Mouse (Mus musculus) forebrain, embryonic 11.5 days (tissue): ENCODE measurements around the gene Arl2bp. TPM values are rescaled to one million over a fixed set of nuclear protein-coding genes. Genes with fewer than 3 reads are reported as not detected.

ENCODE experiments used
- ATAC-seq: fragments of 200-750 bp; cut with Nextera tagmentation; replicated peaks from 2 replicates; pipeline ENCODE4 v1.8.0; 2017; ENCODE audit warnings: moderate TSS enrichment; ENCODE audit not compliant: low FRiP score
- DNase-seq: peaks from one replicate; pipeline ENCODE4 v3.0.0-alpha.2; 2017; ENCODE audit warnings: low spot score
- H3K27ac ChIP-seq: fragments of 300-500 bp; sonication (generic); 2 replicates; pipeline ENCODE4 v1.5.1; 2014; ENCODE audit warnings: low read depth, low read length
- H3K27me3 ChIP-seq: fragments of 300-500 bp; sonication (generic); 2 replicates; pipeline ENCODE4 v1.6.1; 2014; ENCODE audit warnings: mild to moderate bottlenecking, low read length, mixed read lengths; ENCODE audit not compliant: control insufficient read depth, insufficient read depth
- H3K36me3 ChIP-seq: fragments of 300-500 bp; sonication (generic); 2 replicates; pipeline ENCODE4 v1.6.1; 2014; ENCODE audit warnings: mild to moderate bottlenecking, low read length, moderate library complexity, mixed read lengths; ENCODE audit not compliant: control insufficient read depth, insufficient read depth
- H3K4me1 ChIP-seq: fragments of 300-500 bp; sonication (generic); replicated peaks from 2 replicates; pipeline ENCODE4 v1.6.1; 2014; ENCODE audit warnings: low read length, mixed read lengths; ENCODE audit not compliant: control insufficient read depth, insufficient read depth
- H3K4me2 ChIP-seq: fragments of 300-500 bp; sonication (generic); 2 replicates; pipeline ENCODE4 v1.6.1; 2014; ENCODE audit warnings: low read depth, mild to moderate bottlenecking, low read length, moderate library complexity, mixed read lengths; ENCODE audit not compliant: severe bottlenecking
- H3K4me3 ChIP-seq: fragments of 300-500 bp; sonication (generic); 2 replicates; pipeline ENCODE4 v1.5.1; 2014; ENCODE audit warnings: low read depth, low read length
- H3K9ac ChIP-seq: fragments of 300-500 bp; sonication (generic); 2 replicates; pipeline ENCODE4 v1.6.1; 2014; ENCODE audit warnings: low read length
- H3K9me3 ChIP-seq: fragments of 300-500 bp; sonication (generic); 2 replicates; pipeline ENCODE4 v1.6.1; 2016; ENCODE audit warnings: low read length, mixed read lengths; ENCODE audit not compliant: control insufficient read depth
- WGBS: fragments of 180-500 bp; shearing (Covaris S2); extraction: QIAGEN DNeasy Blood & Tissue Kit; methylation state at CpG from one replicate; pipeline ENCODE4 v1.1.7; 2014; 5-methylcytosine and 5-hydroxymethylcytosine counted together
- polyA plus RNA-seq: library from polyadenylated mRNA; unstranded; fragments of >200 nt; fragmentation: Nextera tagmentation; extraction: Ambion mirVana; gene quantifications from 2 replicates; pipeline ENCODE4 v1.2.1, GENCODE M21; 2014

Arl2bp gene
- polyA plus RNA-seq, 1 experiment from 2014 or later: 89.1 TPM

GRCm38 (mm10) chr8:94649496-94649895, 16.9 kb upstream of the Arl2bp start:
- Histone ChIP-seq H3K4me3 (no peak overlapping the region), H3K9me3 (no peaks in the 10 kb centered on the region), H3K36me3 (no peaks in the 10 kb centered on the region; the same call in 1 of the 2 replicates), H3K27ac (no peak overlapping the region), H3K27me3 (no peaks in the 10 kb centered on the region), H3K9ac (no peak overlapping the region), H3K4me1 (no peaks in the 10 kb centered on the region), H3K4me2 (no peak overlapping the region)
- ATAC-seq (no peak), DNase-seq (no peak)
- WGBS: 28% methylated on average over 3 of the region's 3 CpGs

DNA sequence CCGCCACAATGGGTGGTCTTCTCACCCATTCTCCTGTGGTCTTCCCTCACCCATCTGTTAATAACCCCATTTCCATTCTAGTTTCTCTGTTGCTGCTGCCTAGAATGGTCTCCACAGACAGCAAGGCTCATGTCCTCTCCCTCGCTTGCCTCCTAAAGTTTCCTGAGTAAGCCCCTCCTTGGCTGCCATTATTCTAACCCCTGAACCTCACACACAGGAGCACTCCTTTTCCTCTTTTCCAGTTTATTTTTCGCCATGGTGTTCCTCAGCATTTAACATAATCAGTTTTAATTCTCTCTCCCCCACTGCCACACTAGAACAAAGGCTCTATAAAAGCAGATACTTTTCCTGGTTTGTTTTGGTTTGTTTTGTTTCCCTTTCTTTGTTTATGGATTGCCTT, 13.4 kb upstream of the Arl2bp start:
- Histone ChIP-seq H3K4me3 (no peak overlapping the region), H3K27ac (no peak overlapping the region), H3K4me2 (no peak overlapping the region), H3K36me3 (no peaks in the 10 kb centered on the region; the same call in 1 of the 2 replicates), H3K9me3 (no peaks in the 10 kb centered on the region), H3K4me1 (no peaks in the 10 kb centered on the region), H3K27me3 (no peaks in the 10 kb centered on the region), H3K9ac (no peak overlapping the region)
- 94% methylated on average over 3 of the region's 3 CpGs for WGBS
- ATAC-seq (no peak), DNase-seq (no peak)

DNA sequence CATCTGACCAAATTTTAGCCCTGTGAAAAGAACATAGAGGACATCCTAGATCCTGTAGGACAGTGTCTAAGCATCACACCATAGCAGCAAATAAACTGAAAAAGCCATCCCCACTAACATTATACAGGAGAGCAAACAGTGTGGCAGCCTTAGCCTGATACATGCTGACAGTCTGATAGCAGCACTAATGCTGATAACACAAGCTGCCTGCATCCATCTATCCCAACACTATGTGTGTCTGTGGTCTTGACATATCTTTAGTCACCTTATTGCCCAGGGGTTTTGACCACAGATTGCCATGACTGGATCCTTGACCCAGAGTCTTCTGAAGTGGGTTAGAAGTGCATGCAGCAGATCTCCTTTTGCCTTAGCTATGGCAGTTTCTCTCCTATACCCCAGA, 11.4 kb upstream of the Arl2bp start:
- no peak for DNase-seq
- Histone ChIP-seq H3K27ac (no peak overlapping the region), H3K27me3 (no peaks in the 10 kb centered on the region), H3K9me3 (no peaks in the 10 kb centered on the region), H3K4me2 (no peak overlapping the region), H3K4me1 (no peaks in the 10 kb centered on the region), H3K4me3 (no peak overlapping the region), H3K9ac (no peak overlapping the region), H3K36me3 (no peaks in the 10 kb centered on the region; the same call in 1 of the 2 replicates)
- no peak for ATAC-seq

DNA sequence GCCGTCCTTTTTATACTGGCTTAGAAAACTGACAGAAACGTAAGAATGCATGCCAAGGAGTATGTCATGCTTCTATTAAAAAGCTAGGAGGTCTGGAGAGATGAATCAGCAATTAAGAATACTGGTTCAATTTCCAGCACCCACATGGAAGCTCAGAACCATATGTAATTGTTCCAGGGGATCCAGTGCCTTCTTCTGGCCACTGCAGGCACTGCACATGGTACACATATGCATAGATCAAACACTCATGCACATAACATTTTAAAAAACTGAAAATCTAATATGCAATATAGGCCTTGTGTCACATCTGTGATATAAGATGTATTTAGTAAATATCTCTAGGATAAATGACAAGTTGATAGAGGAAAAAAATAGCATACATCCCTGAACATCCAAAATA, 8.4 kb upstream of the Arl2bp start:
- no peak overlapping the region for H3K27ac ChIP-seq
- H3K4me2 ChIP-seq: no peak overlapping the region
- DNase-seq (no peak), ATAC-seq (no peak)
- no peaks in the 10 kb centered on the region for H3K4me1 ChIP-seq
- no peak overlapping the region for H3K9ac ChIP-seq
- H3K27me3 ChIP-seq: no peaks in the 10 kb centered on the region; the same call in 1 of the 2 replicates
- 95% methylated on average over 2 of the region's 2 CpGs for WGBS
- no peaks in the 10 kb centered on the region for H3K9me3 ChIP-seq
- no peaks in the 10 kb centered on the region; the same call in 1 of the 2 replicates for H3K36me3 ChIP-seq
- H3K4me3 ChIP-seq: no peak overlapping the region

- DNase-seq: no peak
- Histone ChIP-seq H3K4me2 (no peak overlapping the region), H3K4me1 (no peaks in the 10 kb centered on the region), H3K9ac (no peak overlapping the region), H3K9me3 (no peaks in the 10 kb centered on the region), H3K27ac (no peak overlapping the region), H3K27me3 (no peaks in the 10 kb centered on the region; the same call in 1 of the 2 replicates), H3K4me3 (no peak overlapping the region), H3K36me3 (no peaks in the 10 kb centered on the region)
- ATAC-seq: no peak
- WGBS: 88% methylated on average over 4 of the region's 4 CpGs
These were observed 6.0 kb upstream of the Arl2bp start for GRCm38 (mm10) chr8:94660418-94660817.

- no peak for DNase-seq
- 89% methylated on average over 2 of the region's 2 CpGs for WGBS
- H3K27me3 ChIP-seq: no peaks in the 10 kb centered on the region; the same call in 1 of the 2 replicates
These were observed 1.7 kb upstream of the Arl2bp start for GRCm38 (mm10) chr8:94664722-94665121.

DNA sequence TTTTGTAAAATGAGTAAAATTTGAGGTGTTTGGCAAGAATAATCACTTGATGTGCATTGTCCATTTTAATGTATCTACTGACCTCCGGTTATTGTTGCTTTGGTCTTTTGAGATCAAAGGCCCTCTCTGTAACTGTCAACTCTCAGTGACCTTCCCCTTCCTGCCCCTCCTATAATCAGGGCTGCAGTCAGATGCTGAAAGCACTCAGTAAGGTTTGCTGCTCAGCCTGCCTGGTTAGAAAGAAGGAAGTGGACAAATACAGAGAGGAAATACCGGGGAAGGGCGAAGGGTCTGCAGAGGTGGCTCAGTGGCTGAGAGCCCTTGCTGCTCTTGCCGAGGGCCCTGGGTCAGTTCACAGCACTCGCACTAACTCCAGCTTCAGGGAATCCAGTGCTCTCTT, 8.0 kb downstream of the Arl2bp start:
- Histone ChIP-seq H3K4me1 (no peaks in the 10 kb centered on the region), H3K27me3 (no peaks in the 10 kb centered on the region), H3K4me3 (no peak overlapping the region), H3K36me3 (peaks cover 22% of the 10 kb centered on the region), H3K27ac (no peak overlapping the region), H3K9ac (no peak overlapping the region), H3K9me3 (no peaks in the 10 kb centered on the region), H3K4me2 (no peak overlapping the region)
- 91% methylated on average over 5 of the region's 5 CpGs for WGBS
- DNase-seq (peak; percentile 27), ATAC-seq (no peak)

More at GRCm38 (mm10) chr8:94664722-94665121, 1.7 kb upstream of the Arl2bp start:
- H3K36me3 ChIP-seq: no peaks in the 10 kb centered on the region
- H3K4me2 ChIP-seq: no peak overlapping the region
- no peak overlapping the region for H3K9ac ChIP-seq
- ATAC-seq: no peak
- H3K4me3 ChIP-seq: no peak overlapping the region
- no peak overlapping the region for H3K27ac ChIP-seq
- H3K9me3 ChIP-seq: no peaks in the 10 kb centered on the region
- no peaks in the 10 kb centered on the region; the same call in 1 of the 2 replicates for H3K4me1 ChIP-seq

DNA sequence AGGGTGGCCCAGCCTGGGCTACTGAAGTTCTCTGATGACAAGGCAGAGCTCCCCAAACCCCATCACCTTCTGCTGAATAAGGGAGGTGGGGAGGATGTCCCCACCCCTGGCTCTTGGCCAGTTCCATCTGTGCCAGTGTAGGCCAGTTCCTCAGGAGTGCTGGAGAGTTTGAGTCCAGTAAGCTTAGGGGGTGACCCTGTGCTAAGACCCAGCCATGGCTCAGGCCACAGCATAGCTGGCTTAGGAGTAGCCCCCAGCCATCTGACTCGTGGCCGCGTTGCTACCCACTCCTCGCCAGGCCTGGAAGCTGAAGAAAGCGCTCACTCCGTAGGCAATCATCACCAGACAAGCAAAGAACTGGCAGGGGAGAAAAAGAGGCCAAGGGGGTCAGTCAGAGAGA, 9.5 kb downstream of the Arl2bp start:
- H3K27ac ChIP-seq: no peak overlapping the region
- H3K9me3 ChIP-seq: no peaks in the 10 kb centered on the region; the same call in 1 of the 2 replicates
- DNase-seq (no peak), ATAC-seq (no peak)
- H3K4me2 ChIP-seq: no peak overlapping the region
- WGBS: 89% methylated on average over 6 of the region's 6 CpGs
- H3K4me1 ChIP-seq: no peaks in the 10 kb centered on the region
- H3K36me3 ChIP-seq: peaks cover 16% of the 10 kb centered on the region
- H3K27me3 ChIP-seq: no peaks in the 10 kb centered on the region
- no peak overlapping the region for H3K4me3 ChIP-seq
- H3K9ac ChIP-seq: no peak overlapping the region

DNA sequence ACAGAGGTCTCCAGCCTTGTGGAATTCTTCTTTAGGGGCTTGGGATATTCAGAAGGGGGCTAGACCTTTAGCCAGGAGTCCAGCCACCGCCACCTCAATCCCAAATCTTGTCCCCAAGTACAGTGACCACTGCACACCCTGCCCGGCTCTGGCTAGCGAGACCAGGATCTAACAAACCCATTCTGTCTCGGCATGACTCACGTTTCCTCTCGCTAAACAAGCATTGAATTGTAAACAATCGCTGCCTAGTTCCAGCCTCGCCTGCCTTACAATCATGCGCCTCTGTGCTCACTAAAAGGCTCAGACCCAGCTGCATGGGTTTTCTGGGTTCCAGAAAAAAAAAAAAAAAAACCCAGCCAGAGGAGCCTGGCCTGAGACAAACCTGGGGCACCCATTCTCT, 12.2 kb downstream of the Arl2bp start:
- 55% methylated on average over 9 of the region's 9 CpGs for WGBS
- H3K4me1 ChIP-seq: no peaks in the 10 kb centered on the region
- H3K27me3 ChIP-seq: no peaks in the 10 kb centered on the region
- no peaks in the 10 kb centered on the region; the same call in 1 of the 2 replicates for H3K9me3 ChIP-seq
- no peak for ATAC-seq
- peaks cover 2% of the 10 kb centered on the region; the same call in 1 of the 2 replicates for H3K36me3 ChIP-seq
- H3K4me2 ChIP-seq: no peak overlapping the region
- H3K27ac ChIP-seq: no peak overlapping the region
- H3K4me3 ChIP-seq: no peak overlapping the region
- no peak overlapping the region for H3K9ac ChIP-seq
- DNase-seq: no peak
